Mouse (Mus musculus) lung, embryonic 16.5 days (tissue): ENCODE results near the gene Thbs2. TPM values are rescaled to one million over a fixed set of nuclear protein-coding genes. Genes with fewer than 3 reads are reported as not detected.

Experiments used
- ATAC-seq: fragments of 200-750 bp; cut with Nextera tagmentation; 2 replicates; pipeline ENCODE4 v1.8.0; 2017; ENCODE audit warnings: low read depth, mild to moderate bottlenecking, moderate library complexity
- H3K27ac ChIP-seq: fragments of 300-500 bp; sonication (generic); 2 replicates; pipeline ENCODE4 v1.5.1; 2014; ENCODE audit warnings: mild to moderate bottlenecking, control low read depth, low read length
- H3K27me3 ChIP-seq: fragments of 300-500 bp; sonication (generic); 2 replicates; pipeline ENCODE4 v1.6.1; 2014; ENCODE audit warnings: low read depth, low read length, mixed read lengths; ENCODE audit not compliant: control insufficient read depth, insufficient read depth
- H3K36me3 ChIP-seq: fragments of 300-500 bp; sonication (generic); 2 replicates; pipeline ENCODE4 v1.6.1; 2014; ENCODE audit warnings: low read length; ENCODE audit not compliant: control insufficient read depth, insufficient read depth
- H3K4me1 ChIP-seq: fragments of 300-500 bp; sonication (generic); replicated peaks from 2 replicates; pipeline ENCODE4 v1.6.1; 2014; ENCODE audit warnings: low read length, mixed read lengths; ENCODE audit not compliant: control insufficient read depth, insufficient read depth
- H3K4me2 ChIP-seq: fragments of 300-500 bp; sonication (generic); 2 replicates; pipeline ENCODE4 v1.6.1; 2014; ENCODE audit warnings: low read depth, low read length, control low read depth
- H3K4me3 ChIP-seq: fragments of 300-500 bp; sonication (generic); 2 replicates; pipeline ENCODE4 v1.5.1; 2014; ENCODE audit warnings: mild to moderate bottlenecking, low read length, control low read depth
- H3K9ac ChIP-seq: fragments of 300-500 bp; sonication (generic); 2 replicates; pipeline ENCODE4 v1.6.1; 2014; ENCODE audit warnings: low read length, control low read depth
- H3K9me3 ChIP-seq: fragments of 300-500 bp; sonication (generic); 2 replicates; pipeline ENCODE4 v1.6.1; 2016; ENCODE audit warnings: low read length; ENCODE audit not compliant: control insufficient read depth
- WGBS: fragments of 180-500 bp; shearing (Covaris S2); extraction: QIAGEN DNeasy Blood & Tissue Kit; methylation state at CpG from one replicate; pipeline ENCODE4 v1.1.7; 2014; 5-methylcytosine and 5-hydroxymethylcytosine counted together
- polyA plus RNA-seq: library from polyadenylated mRNA; unstranded; fragments of >200 nt; fragmentation: Nextera tagmentation; extraction: Ambion mirVana; gene quantifications from 2 replicates; pipeline ENCODE4 v1.2.1, GENCODE M21; 2015

Gene Thbs2
- 28.6 and 31.5 TPM in 2 replicates for polyA plus RNA-seq

DNA sequence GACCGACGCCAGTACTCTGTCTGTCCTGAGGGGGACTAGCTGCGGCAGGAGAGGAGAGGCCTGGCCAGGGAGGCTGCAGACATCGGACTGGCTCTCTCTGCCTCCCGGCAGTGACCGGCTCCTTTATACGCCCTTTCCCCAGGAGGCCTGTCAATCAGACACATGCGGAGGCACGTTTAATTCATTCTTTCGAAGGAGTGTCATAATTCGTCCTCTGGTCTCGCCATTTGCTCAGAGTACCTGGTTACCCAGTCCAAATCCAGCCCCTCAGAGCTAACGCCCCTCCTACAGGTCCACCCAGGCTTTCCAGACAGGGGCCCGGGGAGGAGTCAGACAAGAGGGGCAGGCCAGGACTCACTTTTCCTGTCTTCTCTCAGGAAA lies at the start of gene Thbs2:
Gene Thbs2 (minus strand): TSS at position 242 of the 381 bp plus-strand sequence.
- Histone ChIP-seq H3K4me2 (peak within 1 kb of the TSS; percentile 57), H3K9ac (peak within 1 kb of the TSS; percentile 57), H3K4me1 (peaks cover 36% of the 10 kb centered on the region), H3K27me3 (no peaks in the 10 kb centered on the region), H3K36me3 (no peaks in the 10 kb centered on the region; the same call in 1 of the 2 replicates), H3K4me3 (peak within 1 kb of the TSS; percentile 40), H3K27ac (peak within 1 kb of the TSS; percentile 41), H3K9me3 (no peaks in the 10 kb centered on the region)
- 6% methylated on average over 14 of the region's 14 CpGs for WGBS
- ATAC-seq = peak; percentile 77

DNA sequence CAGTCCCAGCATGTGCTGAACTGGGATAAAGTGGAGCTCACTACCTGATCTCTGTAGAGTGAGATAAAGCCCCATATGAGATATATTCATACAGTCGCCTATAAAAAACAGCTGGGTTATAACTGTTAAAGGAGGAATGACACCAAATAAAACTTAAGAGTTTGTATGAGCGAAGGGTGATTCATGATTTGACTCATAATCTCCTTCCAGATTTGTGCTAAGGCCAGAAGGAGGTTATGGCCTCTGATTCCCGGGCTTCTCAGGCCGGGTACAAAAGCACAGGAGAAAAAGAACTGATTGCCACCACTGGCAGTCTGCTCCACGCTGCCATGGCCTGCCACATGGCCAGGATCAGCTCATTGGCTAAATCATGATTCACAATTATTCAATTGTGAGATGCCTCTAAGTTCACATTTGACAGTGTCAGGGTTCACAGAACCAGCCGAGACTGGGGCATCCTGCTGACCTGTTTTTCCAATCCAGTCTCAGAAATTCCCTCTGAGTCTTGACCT lies 41.5 kb upstream of the Thbs2 start:
- H3K9me3 ChIP-seq = no peaks in the 10 kb centered on the region
- no peak overlapping the region for H3K27ac ChIP-seq
- H3K36me3 ChIP-seq = no peaks in the 10 kb centered on the region
- H3K9ac ChIP-seq = no peak overlapping the region
- no peaks in the 10 kb centered on the region for H3K27me3 ChIP-seq
- H3K4me2 ChIP-seq = no peak overlapping the region
- 50% methylated on average over 6 of the region's 6 CpGs for WGBS
- ATAC-seq = peak; percentile 41; the same call in 1 of the 2 replicates
- H3K4me1 ChIP-seq = 0 out of 2 replicates have a peak, but pooled peaks cover 4% of the 10 kb centered on the region
- no peak overlapping the region for H3K4me3 ChIP-seq

DNA sequence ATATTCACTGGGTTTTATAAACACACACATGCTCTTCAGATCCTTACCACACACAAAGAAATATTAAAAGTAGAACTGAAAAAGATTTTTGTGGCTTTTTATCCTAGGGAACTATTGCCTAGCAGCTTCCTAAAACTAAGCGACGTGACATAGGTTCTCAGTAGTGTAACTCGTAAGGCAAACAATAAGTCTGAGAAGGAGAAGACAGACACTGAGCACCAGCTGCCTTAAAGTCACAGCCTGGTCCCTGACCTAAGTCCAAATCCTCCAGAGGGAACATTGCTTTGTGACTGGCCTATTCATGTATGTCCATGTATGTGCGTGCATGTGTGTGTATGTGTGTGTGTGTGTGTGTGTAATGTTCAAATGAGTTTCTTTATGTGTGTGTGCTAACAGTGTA lies 40.3 kb upstream of the Thbs2 start:
- Histone ChIP-seq H3K4me1 (0 out of 2 replicates have a peak, but pooled peaks cover 4% of the 10 kb centered on the region), H3K4me3 (no peak overlapping the region), H3K36me3 (no peaks in the 10 kb centered on the region), H3K9ac (no peak overlapping the region), H3K27ac (no peak overlapping the region), H3K4me2 (no peak overlapping the region), H3K27me3 (no peaks in the 10 kb centered on the region), H3K9me3 (no peaks in the 10 kb centered on the region)
- WGBS = 57% methylated on average over 4 of the region's 4 CpGs
- no peak for ATAC-seq

DNA sequence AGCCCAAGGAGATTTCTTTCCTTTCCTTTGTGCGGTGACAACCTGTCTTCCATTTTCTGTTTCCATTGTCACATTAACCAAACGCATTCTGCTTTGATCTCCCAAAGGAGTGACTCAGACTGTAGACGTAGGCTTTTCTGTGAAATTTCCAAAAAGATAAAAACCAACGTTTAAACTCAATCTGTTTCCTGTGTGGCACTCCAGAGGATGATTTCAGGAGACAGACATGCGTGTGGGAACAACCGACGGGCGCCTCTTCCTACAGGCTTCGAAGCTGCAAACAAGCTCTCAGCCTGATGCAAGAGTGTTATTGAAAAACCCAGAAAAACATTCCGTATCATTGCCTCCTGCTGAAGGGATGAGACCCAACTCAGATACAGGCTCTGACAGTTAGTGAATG lies 39.9 kb upstream of the Thbs2 start:
- WGBS = 38% methylated on average over 10 of the region's 10 CpGs

DNA sequence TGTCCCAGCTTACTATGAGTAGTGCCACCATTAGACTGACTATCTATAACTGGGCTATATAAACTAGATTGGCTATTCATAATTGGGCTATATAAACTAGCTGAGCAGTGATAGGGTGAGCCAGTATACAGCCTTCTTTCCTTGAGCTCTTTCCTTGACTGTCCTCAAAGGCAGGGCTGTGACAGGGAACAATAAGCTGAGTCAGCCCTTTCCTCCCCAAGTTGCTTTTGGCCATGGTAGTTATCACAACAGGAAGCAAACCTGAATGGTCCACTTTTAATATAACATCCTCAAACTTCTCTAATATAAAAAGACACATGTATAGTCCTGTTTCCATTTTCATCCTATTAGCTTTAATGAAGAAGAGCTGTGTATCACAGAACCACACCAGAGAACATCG lies 39.0 kb upstream of the Thbs2 start:
- H3K4me1 ChIP-seq = 0 out of 2 replicates have a peak, but pooled peaks cover 4% of the 10 kb centered on the region
- no peak overlapping the region for H3K27ac ChIP-seq
- no peaks in the 10 kb centered on the region for H3K27me3 ChIP-seq
- no peak overlapping the region for H3K9ac ChIP-seq
- no peaks in the 10 kb centered on the region for H3K9me3 ChIP-seq
- H3K4me2 ChIP-seq = no peak overlapping the region
- H3K4me3 ChIP-seq = no peak overlapping the region
- ATAC-seq = no peak
- H3K36me3 ChIP-seq = no peaks in the 10 kb centered on the region
- WGBS = 82% methylated on average over 1 of the region's 1 CpGs

More for the DNA sequence above, 39.9 kb upstream of the Thbs2 start:
- Histone ChIP-seq H3K4me3 (no peak overlapping the region), H3K4me2 (no peak overlapping the region), H3K27ac (no peak overlapping the region), H3K9me3 (no peaks in the 10 kb centered on the region), H3K4me1 (0 out of 2 replicates have a peak, but pooled peaks cover 4% of the 10 kb centered on the region), H3K36me3 (no peaks in the 10 kb centered on the region), H3K9ac (no peak overlapping the region), H3K27me3 (no peaks in the 10 kb centered on the region)
- ATAC-seq = 0 out of 2 replicates have a peak, but pooled peaks have one; percentile 10

DNA sequence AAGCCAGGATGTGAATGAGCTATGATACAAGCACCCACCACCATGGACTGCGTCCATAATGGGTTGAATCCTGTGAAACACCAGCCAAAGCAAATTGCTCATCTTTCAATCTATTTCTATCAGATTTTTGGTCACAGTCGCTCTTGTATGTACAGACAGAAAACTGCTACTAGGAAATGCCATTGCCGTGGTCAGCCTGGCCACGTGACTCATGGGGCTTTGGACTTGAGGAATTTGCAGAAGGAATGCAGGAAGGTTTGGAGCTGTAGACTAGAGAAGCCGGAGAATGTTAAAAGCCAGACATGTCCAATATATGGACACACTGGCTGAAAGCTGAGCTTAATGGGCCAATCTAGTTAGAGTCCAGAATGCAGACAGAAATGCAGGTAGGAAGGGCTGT lies 36.6 kb upstream of the Thbs2 start:
- Histone ChIP-seq H3K4me2 (no peak overlapping the region), H3K9ac (no peak overlapping the region), H3K27ac (no peak overlapping the region), H3K9me3 (no peaks in the 10 kb centered on the region), H3K4me1 (0 out of 2 replicates have a peak, but pooled peaks cover 4% of the 10 kb centered on the region), H3K36me3 (no peaks in the 10 kb centered on the region), H3K4me3 (no peak overlapping the region), H3K27me3 (no peaks in the 10 kb centered on the region)
- no peak for ATAC-seq
- WGBS = 57% methylated on average over 5 of the region's 5 CpGs

DNA sequence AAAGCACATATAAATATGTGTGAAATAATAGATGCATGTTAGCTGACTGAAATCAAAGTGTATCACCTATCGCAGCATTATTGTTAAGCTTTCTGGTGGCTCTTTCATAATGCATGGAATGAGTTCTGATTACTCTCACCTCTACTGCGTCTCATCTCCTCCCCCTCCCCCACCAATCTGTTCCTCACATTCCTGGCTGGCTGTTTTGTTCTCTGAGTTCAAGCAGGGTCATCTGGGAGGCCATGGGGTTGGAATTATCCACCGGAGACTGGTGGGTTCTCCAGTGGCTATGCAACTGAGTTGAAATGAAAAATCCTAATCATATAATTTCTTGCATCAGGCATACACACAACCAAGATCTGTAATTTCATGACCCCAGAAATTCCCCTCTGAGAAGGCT lies 33.4 kb upstream of the Thbs2 start:
- H3K36me3 ChIP-seq = no peaks in the 10 kb centered on the region
- H3K4me1 ChIP-seq = no peaks in the 10 kb centered on the region
- no peak for ATAC-seq
- H3K9me3 ChIP-seq = no peaks in the 10 kb centered on the region
- H3K4me2 ChIP-seq = no peak overlapping the region
- H3K4me3 ChIP-seq = no peak overlapping the region
- WGBS = 36% methylated on average over 3 of the region's 3 CpGs
- no peak overlapping the region for H3K27ac ChIP-seq
- H3K9ac ChIP-seq = no peak overlapping the region
- H3K27me3 ChIP-seq = no peaks in the 10 kb centered on the region

DNA sequence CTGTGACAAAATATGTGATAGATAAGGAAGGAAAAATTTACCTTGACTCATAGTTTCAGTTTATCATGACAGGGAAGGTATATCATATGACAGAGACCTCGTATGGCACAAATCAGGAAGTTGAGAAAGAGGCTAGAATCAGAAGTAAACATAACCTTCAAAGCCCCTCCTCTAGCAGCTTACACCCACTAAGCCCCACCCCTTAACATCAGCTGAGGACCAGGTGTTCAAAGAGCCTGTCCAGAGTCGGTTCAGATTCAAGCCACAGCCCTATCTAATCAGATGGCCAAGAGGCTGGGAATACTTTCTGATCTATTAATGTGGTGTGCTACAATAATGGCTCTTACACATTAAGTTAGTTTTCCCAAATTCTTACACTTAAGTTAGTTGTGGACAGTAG lies 30.8 kb upstream of the Thbs2 start:
- Histone ChIP-seq H3K4me1 (peaks cover 11% of the 10 kb centered on the region; the same call in 1 of the 2 replicates), H3K4me2 (no peak overlapping the region), H3K36me3 (no peaks in the 10 kb centered on the region), H3K27me3 (no peaks in the 10 kb centered on the region), H3K4me3 (no peak overlapping the region), H3K9me3 (no peaks in the 10 kb centered on the region), H3K9ac (no peak overlapping the region), H3K27ac (no peak overlapping the region)
- ATAC-seq = no peak
- WGBS = 25% methylated on average over 2 of the region's 2 CpGs

DNA sequence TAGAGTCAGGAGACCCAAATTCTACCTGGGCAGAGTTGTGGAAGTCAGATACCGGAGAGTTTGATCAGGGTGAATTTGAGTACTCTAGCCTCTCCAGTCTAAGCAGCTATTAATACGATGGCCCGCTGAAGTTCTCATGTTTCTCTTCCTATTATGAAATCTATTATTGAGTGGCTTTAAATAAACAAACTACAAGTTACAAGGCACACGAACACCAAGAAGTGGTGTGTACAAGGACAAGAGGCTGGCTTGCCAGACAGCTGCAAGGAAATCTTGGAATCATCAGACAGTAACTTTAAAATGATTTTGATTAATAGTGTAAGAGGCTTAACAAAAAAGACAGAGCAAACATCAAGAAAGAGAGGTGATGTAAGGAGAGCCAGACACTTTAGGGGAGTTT lies 27.3 kb upstream of the Thbs2 start:
- ATAC-seq = peak; percentile 74
- Histone ChIP-seq H3K27ac (peak overlapping the region; percentile 74), H3K9ac (no peak overlapping the region), H3K36me3 (no peaks in the 10 kb centered on the region), H3K27me3 (no peaks in the 10 kb centered on the region), H3K4me2 (no peak overlapping the region), H3K9me3 (no peaks in the 10 kb centered on the region), H3K4me1 (peaks cover 12% of the 10 kb centered on the region; the same call in 1 of the 2 replicates), H3K4me3 (no peak overlapping the region)
- WGBS = 27% methylated on average over 4 of the region's 4 CpGs
